Mouse (Mus musculus): ENCODE measurements at regions not wholly inside any gene's neighbourhood (a gene's known extent, or its start where the extent isn't known, plus 50 kb on each side); places are given as distances from the start of the nearest gene placed in this dataset.

- no peak for DNase-seq (ENCODE audit: low read depth, low spot score)
Measured at GRCm38 (mm10) chr11:17734519-17734918, 219.2 kb downstream of the Etaa1 start.

DNA sequence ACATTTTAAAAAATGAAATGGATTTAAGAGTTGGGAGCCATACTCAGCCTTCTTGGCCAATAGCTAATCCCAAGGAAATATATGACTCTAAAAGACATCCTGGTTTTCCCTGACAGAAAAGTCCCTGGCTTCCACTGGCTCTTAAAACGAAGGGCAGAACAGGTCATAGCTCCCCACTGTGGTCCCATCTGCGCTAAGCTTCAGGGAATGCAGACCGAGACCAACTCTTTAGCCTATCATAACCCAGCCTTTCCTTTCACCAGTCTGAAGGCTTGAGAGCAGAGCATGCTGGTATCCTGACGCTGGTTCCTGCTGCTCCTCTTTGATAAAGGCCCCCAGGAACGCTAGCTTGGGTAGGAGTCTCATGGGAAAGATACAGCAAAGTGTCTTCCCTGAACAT is 214.8 kb downstream of the Etaa1 start:
- DNase-seq (ENCODE audit: low read depth, low spot score): no peak

DNA sequence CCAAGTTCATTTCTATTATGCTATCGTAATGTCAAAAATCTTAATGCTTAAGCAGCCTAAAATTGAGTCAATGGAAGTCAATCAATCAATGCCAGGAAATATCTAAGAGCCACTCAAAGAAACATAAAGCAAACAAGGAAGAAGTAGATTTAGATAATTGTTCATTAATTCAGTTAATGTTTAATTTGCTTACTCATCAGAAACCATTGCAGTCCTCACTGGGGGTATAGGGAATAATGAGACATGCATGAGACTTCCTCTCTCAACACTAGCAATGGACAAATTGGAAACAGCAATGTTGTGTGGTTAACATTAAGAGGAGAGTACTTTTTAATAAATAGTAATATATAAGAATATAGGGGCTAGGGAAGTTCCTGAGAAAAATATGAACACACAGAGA is 209.9 kb downstream of the Etaa1 start:
- no peak for DNase-seq (ENCODE audit: low read depth, low spot score)

GRCm38 (mm10) chr11:17750345-17750744 is 203.3 kb downstream of the Etaa1 start:
- no peak for DNase-seq (ENCODE audit: low read depth, low spot score)

- no peak for DNase-seq (ENCODE audit: low read depth, low spot score)
Measured at GRCm38 (mm10) chr11:17759224-17759623, 194.5 kb downstream of the Etaa1 start.

GRCm38 (mm10) chr11:17763411-17763810 is 190.3 kb downstream of the Etaa1 start:
- DNase-seq (ENCODE audit: low read depth, low spot score): no peak

GRCm38 (mm10) chr11:17764146-17764545 is 189.5 kb downstream of the Etaa1 start:
- no peak for DNase-seq (ENCODE audit: low read depth, low spot score)

- DNase-seq (ENCODE audit: low read depth, low spot score): peak; percentile 7
Measured at GRCm38 (mm10) chr11:17768345-17768759, 185.3 kb downstream of the Etaa1 start.

DNA sequence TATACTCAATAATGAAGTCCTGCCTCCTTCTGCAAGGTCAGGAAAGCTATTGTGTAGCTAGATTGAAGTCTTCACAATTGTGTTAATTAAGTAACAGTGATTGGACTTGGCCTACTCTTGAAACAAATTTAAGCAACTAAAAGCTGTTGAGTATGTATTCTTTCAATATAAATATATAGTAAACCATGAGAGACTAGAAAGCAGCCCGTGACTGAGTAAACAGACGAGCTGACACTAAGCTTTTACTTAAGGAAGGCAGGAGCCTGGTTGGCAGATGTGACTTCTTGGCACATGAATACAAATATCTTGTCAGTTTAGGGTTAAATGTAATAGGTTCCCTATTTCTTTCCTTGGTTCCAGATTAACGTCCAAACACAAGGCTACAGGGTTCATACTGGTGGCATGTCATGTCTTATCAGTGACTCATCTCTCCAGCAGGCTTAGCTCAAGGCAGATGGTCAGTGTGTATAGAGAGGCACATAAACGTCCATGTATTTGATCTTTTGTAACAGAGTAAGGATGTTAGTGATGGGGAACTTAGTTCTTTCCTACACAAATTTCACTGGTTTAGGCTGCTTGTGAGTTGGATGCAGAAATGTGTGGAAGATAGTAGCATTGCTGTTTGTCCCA is 184.7 kb downstream of the Etaa1 start:
- DNase-seq (ENCODE audit: low read depth, low spot score): peak; percentile 15

DNA sequence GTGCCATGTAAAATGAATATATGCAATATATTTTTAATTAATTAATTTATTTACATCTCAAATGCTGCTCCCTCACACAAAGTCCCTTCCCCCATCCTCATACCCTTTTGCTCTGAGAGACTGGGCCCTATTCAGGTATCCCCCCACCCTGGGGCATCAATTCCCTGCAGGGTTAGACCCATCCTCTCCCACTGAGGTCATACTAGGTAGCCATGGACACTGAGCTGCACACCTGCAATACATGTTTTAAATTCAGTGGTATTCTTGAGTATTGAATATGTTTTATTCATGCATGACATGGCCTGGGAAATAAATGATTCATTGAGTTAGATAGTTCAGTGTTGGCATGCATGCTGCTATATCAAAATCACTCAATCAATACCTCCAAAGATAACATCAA is 156.0 kb downstream of the Etaa1 start:
- DNase-seq (ENCODE audit: low read depth, low spot score): no peak

DNA sequence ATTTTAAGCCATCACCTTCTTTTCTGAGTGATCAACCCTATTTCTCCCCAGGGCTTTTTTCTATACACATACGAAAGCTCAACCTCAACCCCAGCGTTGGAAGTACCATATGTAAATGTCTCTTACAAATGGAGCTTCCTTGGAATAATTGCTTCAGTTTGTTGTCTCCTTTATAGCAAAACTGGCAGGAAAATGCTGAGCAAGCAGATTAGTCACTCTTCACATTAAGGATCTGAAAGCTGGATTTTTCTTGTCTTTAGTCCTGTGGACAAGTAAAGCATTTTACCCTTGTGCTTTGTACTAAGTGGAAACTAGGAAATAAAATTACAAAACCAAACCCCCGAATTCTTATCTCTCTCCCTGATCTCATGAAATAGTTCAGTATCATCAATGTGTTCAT is 145.8 kb downstream of the Etaa1 start:
- DNase-seq (ENCODE audit: low read depth, low spot score): no peak

DNA sequence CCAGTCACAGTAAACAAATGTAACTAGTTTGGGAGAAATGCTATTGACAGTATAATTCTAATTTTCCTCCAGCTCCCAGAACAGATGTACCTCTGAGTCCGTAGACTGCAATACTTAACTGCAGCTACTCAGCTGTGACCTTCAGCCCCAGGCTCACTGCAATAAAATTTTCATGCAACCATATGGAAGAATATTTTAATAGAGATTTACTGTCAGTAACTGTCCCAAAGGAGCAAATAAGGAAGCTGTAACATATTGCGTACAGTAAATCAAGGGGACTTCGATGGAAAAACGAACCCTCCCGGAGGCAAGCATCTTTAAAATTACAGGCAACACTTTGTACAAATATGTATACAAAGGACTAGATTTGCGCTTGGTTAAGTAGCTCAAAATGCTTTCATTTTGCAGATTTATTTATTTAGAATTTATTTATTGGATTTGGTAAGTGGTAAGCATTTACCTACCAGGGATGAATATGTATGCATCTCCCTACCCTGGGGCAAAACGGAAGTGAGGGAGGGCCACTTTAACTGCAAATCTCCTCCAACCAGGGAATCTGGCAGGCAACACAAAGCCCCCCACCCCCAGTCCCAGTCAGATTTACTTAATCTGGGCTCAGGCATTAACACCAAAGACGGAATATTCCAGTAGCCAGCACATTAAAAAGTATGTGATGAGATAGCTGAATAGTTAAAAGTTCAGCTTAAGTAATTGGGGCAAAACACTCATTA is 141.7 kb downstream of the Etaa1 start:
- DNase-seq (ENCODE audit: low read depth, low spot score): no peak

- no peak for DNase-seq (ENCODE audit: low read depth, low spot score)
Measured at GRCm38 (mm10) chr11:17842642-17843041, 111.0 kb downstream of the Etaa1 start.

DNA sequence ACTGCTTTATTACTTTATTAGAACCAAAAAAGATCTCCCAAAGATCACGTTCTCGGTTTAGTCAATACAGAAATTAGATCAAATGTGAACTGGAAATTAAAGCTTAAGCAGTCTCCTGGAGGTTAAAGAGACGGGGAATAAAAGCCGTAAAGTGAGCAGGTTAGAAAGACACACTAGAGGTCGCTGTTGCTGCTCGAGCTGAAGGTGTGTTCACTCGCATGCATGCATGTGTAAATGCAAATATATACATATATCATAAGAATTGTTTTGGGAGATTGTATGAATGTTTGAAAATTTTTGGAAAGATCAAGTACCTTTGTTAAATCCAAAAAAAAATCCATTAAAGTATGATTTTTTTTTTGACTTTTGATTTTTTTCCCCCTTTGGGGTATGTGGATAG is 101.3 kb downstream of the Etaa1 start:
- peak; percentile 65 for DNase-seq (ENCODE audit: low read depth, low spot score)

DNA sequence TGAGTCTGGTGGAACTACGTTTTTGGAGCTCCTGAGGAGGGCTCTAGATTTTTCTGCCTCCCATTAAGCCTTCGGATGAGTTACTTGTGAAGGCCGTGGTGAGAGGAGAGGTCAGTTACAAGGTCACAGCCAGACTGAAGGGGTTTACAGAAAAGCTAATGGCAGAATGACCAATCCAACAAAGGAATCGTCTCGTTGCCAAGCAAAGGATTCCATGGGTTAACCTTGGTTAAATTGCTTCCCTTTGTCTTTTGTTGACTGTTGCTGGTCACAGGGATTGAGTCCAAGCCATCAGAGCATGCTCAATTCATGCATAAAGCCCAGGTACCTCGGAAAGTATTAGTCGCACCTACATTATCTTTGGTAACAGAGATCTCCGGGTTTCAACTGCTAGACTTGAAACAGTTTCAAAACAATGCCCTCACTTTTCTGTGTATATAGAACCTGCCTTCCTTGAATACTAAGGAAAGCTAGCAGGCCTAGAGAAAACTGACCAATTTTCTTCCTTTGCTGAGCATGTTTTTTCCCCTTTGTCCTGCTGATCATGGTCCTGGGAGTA is 100.3 kb downstream of the Etaa1 start:
- DNase-seq (ENCODE audit: low read depth, low spot score): no peak

- DNase-seq (ENCODE audit: low read depth, low spot score): no peak
Measured at GRCm38 (mm10) chr11:17853832-17854231, 99.8 kb downstream of the Etaa1 start.

GRCm38 (mm10) chr11:17859364-17860131 is 94.1 kb downstream of the Etaa1 start:
- no peak for DNase-seq (ENCODE audit: low read depth, low spot score)

DNA sequence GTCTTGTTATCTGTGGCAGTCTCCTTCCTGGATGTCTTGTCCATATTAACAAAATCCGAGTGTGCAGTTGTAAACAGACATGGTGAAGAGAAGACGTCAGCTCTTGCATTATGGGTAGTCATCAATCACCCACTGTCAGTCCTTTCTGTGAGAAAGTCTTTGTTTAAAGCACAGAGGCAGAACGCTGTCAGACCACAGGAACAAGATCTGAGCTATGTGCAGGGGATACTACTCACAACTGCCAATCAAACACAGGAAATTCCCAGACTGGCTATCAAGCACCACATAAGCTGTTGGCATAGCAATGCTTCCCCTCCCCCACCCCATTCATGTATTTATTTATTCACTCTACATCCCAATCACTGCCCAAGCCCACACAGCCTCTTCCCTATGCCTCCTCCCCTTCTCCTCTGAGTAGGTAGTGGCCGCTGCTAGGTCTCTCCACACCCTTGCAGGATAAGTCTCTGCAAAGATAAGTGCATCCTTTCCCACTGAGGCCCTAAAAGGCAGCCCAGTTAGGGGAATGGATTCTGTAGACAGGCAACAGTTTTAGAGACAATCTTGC is 88.8 kb downstream of the Etaa1 start:
- DNase-seq (ENCODE audit: low read depth, low spot score): peak; percentile 8

GRCm38 (mm10) chr11:17870690-17871089 is 83.0 kb downstream of the Etaa1 start:
- no peak for DNase-seq (ENCODE audit: low read depth, low spot score)

GRCm38 (mm10) chr11:17871920-17872319 is 81.8 kb downstream of the Etaa1 start:
- DNase-seq (ENCODE audit: low read depth, low spot score): no peak

DNA sequence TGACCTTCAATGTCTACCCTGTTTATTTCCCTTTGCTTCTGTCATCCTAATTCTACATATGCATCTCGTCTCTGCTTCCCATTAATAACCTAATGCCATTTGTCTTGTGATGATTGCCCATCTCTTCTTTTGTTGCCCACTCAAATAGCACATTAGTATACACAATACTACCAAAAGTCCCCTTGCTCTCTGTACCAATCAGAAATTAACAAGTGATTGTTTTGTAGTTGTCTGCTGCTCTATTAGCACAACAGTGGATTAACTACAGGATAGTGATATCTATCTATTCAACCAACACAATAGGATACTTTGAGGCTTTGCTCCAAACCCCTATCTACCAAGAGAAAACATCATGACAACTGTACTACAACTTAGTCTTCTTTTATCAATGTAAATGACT is 70.4 kb downstream of the Etaa1 start:
- no peak for DNase-seq (ENCODE audit: low read depth, low spot score)
